Mouse (Mus musculus) megakaryocyte, embryonic 14.5 days (primary cell): ENCODE results near the gene Mrpl10.

Experiments
- FLI1 ChIP-seq: IDR thresholded peaks from 2 replicates; pipeline ENCODE4 v1.6.1; 2012; ENCODE audit warnings: low read length, inconsistent platforms, mixed read lengths
- GATA1 ChIP-seq: IDR thresholded peaks from 3 replicates; pipeline ENCODE4 v1.6.1; 2012; ENCODE audit warnings: mixed read lengths, low read length, inconsistent platforms, borderline replicate concordance

- no peak for TF ChIP-seq GATA1
- no peak for TF ChIP-seq FLI1
These were observed 44.5 kb upstream of the Mrpl10 start for GRCm38 (mm10) chr11:96996773-96997379.
